Comparison of ENCODE assay signal across 8 mouse cellular contexts in genomic region chr14:54432078-54432836, GRCm38 (mm10). TPM values are rescaled to one million over a fixed set of nuclear protein-coding genes. Genes with fewer than 3 reads are reported as not detected.
DNase-seq lines count a peak whose midpoint lies in the region; ATAC-seq and TF ChIP-seq lines count a peak whose summit lies in the region.

No protein-coding gene starts in this region.

- H3K9me3 ChIP-seq in G1E (replicated peaks): no peaks in the 10 kb centered on the region
- H3K9me3 ChIP-seq in hindbrain, embryonic 15.5 days: no peaks in the 10 kb centered on the region
- H3K9me3 ChIP-seq in liver, postnatal 0 days (ENCODE audit: low read length): no peaks in the 10 kb centered on the region

- no peak for TF ChIP-seq CTCF in gastrocnemius, adult 2 months (IDR thresholded peaks at IDR 0.05)
- no peak for TF ChIP-seq CTCF in G1E (IDR thresholded peaks at IDR 0.05; ENCODE audit: low read depth, low read length)
- TF ChIP-seq CTCF in liver, postnatal 0 days (IDR thresholded peaks at IDR 0.05; ENCODE audit: low read depth): peak; percentile 31; the same call in 1 of the 2 replicates
- no peak for TF ChIP-seq CTCF in olfactory bulb, adult 2 months (IDR thresholded peaks at IDR 0.05; ENCODE audit: insufficient read depth, low read depth, low read length)

- peak overlapping the region; percentile 80 for H3K4me2 ChIP-seq in hindbrain, embryonic 15.5 days
- H3K4me2 ChIP-seq in liver, postnatal 0 days (ENCODE audit: low read depth, low read length): peak overlapping the region; percentile 90

- WGBS in hindbrain, embryonic 15.5 days: 3% methylated on average over 54 of the region's 54 CpGs
- 5% methylated on average over 54 of the region's 54 CpGs for WGBS in liver, postnatal 0 days (ENCODE audit: insufficient replicate concordance)
- WGBS in olfactory bulb, adult 2 months: 7% methylated on average over 54 of the region's 54 CpGs

- intact Hi-C loops in gastrocnemius, adult 2 months (cut with DNase I): no loop called here

- H3K36me3 ChIP-seq in G1E (replicated peaks): peaks cover 76% of the 10 kb centered on the region
- H3K36me3 ChIP-seq in hindbrain, embryonic 15.5 days: peaks cover 14% of the 10 kb centered on the region
- H3K36me3 ChIP-seq in liver, postnatal 0 days (replicated peaks; ENCODE audit: insufficient read depth, low read length): peaks cover 18% of the 10 kb centered on the region

- no peak for TF ChIP-seq EP300 in liver, postnatal 0 days (IDR thresholded peaks at IDR 0.05; ENCODE audit: low read depth)

- DNase-seq in gastrocnemius, adult 2 months: peak; percentile 60
- no peak for DNase-seq in gastrocnemius, adult 18-20 months (ENCODE audit: low spot score)
- DNase-seq in G1E (ENCODE audit: low spot score): peak; percentile 58
- DNase-seq in liver, postnatal 0 days: peak; percentile 61

- no peak for ATAC-seq in G1E (ENCODE audit: extremely low read depth, insufficient number of reproducible peaks, low FRiP score, poor library complexity, severe bottlenecking)
- ATAC-seq in erythroblast, adult 5-6 weeks (replicated peaks; ENCODE audit: low FRiP score, poor library complexity, severe bottlenecking): peak; percentile 48
- ATAC-seq in hindbrain, embryonic 15.5 days (ENCODE audit: low FRiP score, low read depth): peak; percentile 4; the same call in 1 of the 2 replicates
- peak; percentile 31 for ATAC-seq in liver, postnatal 0 days
- ATAC-seq in frontal cortex, adult (ENCODE audit: low TSS enrichment): no peak

- H3K27me3 ChIP-seq in G1E (ENCODE audit: insufficient read depth, low read length): no peaks in the 10 kb centered on the region
- H3K27me3 ChIP-seq in hindbrain, embryonic 15.5 days: peaks cover 18% of the 10 kb centered on the region
- H3K27me3 ChIP-seq in liver, postnatal 0 days (ENCODE audit: insufficient read depth, low read length): peaks cover 6% of the 10 kb centered on the region; the same call in 1 of the 2 replicates

- H3K4me1 ChIP-seq in G1E (ENCODE audit: insufficient read depth, low read depth, low read length): peaks cover 79% of the 10 kb centered on the region
- H3K4me1 ChIP-seq in hindbrain, embryonic 15.5 days (replicated peaks): peaks cover 52% of the 10 kb centered on the region
- H3K4me1 ChIP-seq in liver, postnatal 0 days (ENCODE audit: insufficient read depth): peaks cover 49% of the 10 kb centered on the region
- peaks cover 18% of the 10 kb centered on the region for H3K4me1 ChIP-seq in olfactory bulb, adult 2 months (ENCODE audit: control insufficient read depth, insufficient read depth, low read length)

- H3K4me3 ChIP-seq in gastrocnemius, adult 2 months: peak overlapping the region; percentile 88
- H3K4me3 ChIP-seq in G1E (ENCODE audit: low read depth, low read length): peak overlapping the region; percentile 83
- H3K4me3 ChIP-seq in hindbrain, embryonic 15.5 days: peak overlapping the region; percentile 52
- peak overlapping the region; percentile 76 for H3K4me3 ChIP-seq in liver, postnatal 0 days (ENCODE audit: low read depth, low read length)
- H3K4me3 ChIP-seq in olfactory bulb, adult 2 months (ENCODE audit: insufficient read depth, low read depth, low read length): peak overlapping the region; percentile 46

- H3K27ac ChIP-seq in gastrocnemius, adult 2 months: peak overlapping the region; percentile 89
- peak overlapping the region; percentile 88 for H3K27ac ChIP-seq in hindbrain, embryonic 15.5 days (replicated peaks)
- H3K27ac ChIP-seq in liver, postnatal 0 days (ENCODE audit: low read depth): peak overlapping the region; percentile 92
- peak overlapping the region; percentile 26; the same call in 1 of the 2 replicates for H3K27ac ChIP-seq in olfactory bulb, adult 2 months (ENCODE audit: insufficient read depth, low read depth, low read length)

- peak overlapping the region; percentile 66 for H3K9ac ChIP-seq in hindbrain, embryonic 15.5 days
- H3K9ac ChIP-seq in liver, postnatal 0 days (replicated peaks): peak overlapping the region; percentile 93

- no peak for TF ChIP-seq POLR2A in olfactory bulb, adult 2 months (IDR thresholded peaks at IDR 0.05; ENCODE audit: insufficient read depth, low read depth, low read length)

RNA-seq across cellular contexts. Expression of gene Mmp14, which starts 0.8 kb away (rescaled TPM):
- total RNA-seq in gastrocnemius, adult 2 months (2021): 10 to 100 TPM in 1 of 2 experiments, 1 to 10 TPM in 1; 8.5 to 14.0 TPM
- total RNA-seq in gastrocnemius, adult 18-20 months (2021): 10 to 100 TPM in 1 of 2 experiments, 1 to 10 TPM in 1; 7.3 to 10.6 TPM
- total RNA-seq in G1E (2014; fragmentation: Nextera tagmentation) (60.4 and 66.0 TPM in 2 replicates), G1E (2017) (28.6 and 33.8 TPM in 2 replicates)
- polyA plus RNA-seq in G1E (2012): 108 and 147 TPM in 2 replicates
- 0.84 and 3.5 TPM in 2 replicates for total RNA-seq in erythroblast, adult 5-6 weeks (2015; ENCODE audit: low replicate concordance)
- total RNA-seq in erythroblast, adult 5-6 weeks (2017; ENCODE audit: low replicate concordance): 1.7 and 2.0 TPM in 2 replicates
- polyA plus RNA-seq in hindbrain, embryonic 15.5 days (2015; fragmentation: Nextera tagmentation; extraction: Ambion mirVana): 51.1 and 53.4 TPM in 2 replicates
- 38.1 and 39.8 TPM in 2 replicates for polyA plus RNA-seq in liver, postnatal 0 days (2015; fragmentation: Nextera tagmentation; extraction: Ambion mirVana)
- not detected in 2 replicates for polyA plus RNA-seq in olfactory bulb, adult 2 months (2012; ENCODE audit: insufficient read depth, insufficient read length, low replicate concordance, missing spikeins)

RNA-seq across cellular contexts. Expression of gene Mrpl52, which starts 5.5 kb away (rescaled TPM):
- total RNA-seq in gastrocnemius, adult 2 months (2021): 100 to 1,000 TPM; 102 to 111 TPM
- total RNA-seq in gastrocnemius, adult 18-20 months (2021): 100 to 1,000 TPM in 1 of 2 experiments, 10 to 100 TPM in 1; 100.0 to 110 TPM
- total RNA-seq in G1E (2014; fragmentation: Nextera tagmentation) (318 and 469 TPM in 2 replicates), G1E (2017) (238 and 282 TPM in 2 replicates)
- polyA plus RNA-seq in G1E (2012): 1,643 and 2,190 TPM in 2 replicates
- 36.8 and 40.3 TPM in 2 replicates for total RNA-seq in erythroblast, adult 5-6 weeks (2015; ENCODE audit: low replicate concordance)
- total RNA-seq in erythroblast, adult 5-6 weeks (2017; ENCODE audit: low replicate concordance): 18.0 and 27.6 TPM in 2 replicates
- polyA plus RNA-seq in hindbrain, embryonic 15.5 days (2015; fragmentation: Nextera tagmentation; extraction: Ambion mirVana): 241 and 251 TPM in 2 replicates
- 261 and 284 TPM in 2 replicates for polyA plus RNA-seq in liver, postnatal 0 days (2015; fragmentation: Nextera tagmentation; extraction: Ambion mirVana)
- polyA plus RNA-seq in olfactory bulb, adult 2 months (2012; ENCODE audit: insufficient read depth, insufficient read length, low replicate concordance, missing spikeins): not detected in 2 replicates

RNA-seq across cellular contexts. Expression of gene Slc7a7, which starts 14.7 kb away (rescaled TPM):
- 1 to 10 TPM in 1 of 2 experiments, under 1 TPM in 1; 0.56 to 2.0 TPM for total RNA-seq in gastrocnemius, adult 2 months (2021)
- under 1 TPM; 0.52 to 0.73 TPM for total RNA-seq in gastrocnemius, adult 18-20 months (2021)
- total RNA-seq in G1E (2014; fragmentation: Nextera tagmentation) (4.6 and 6.2 TPM in 2 replicates), G1E (2017) (0.55 and 0.76 TPM in 2 replicates)
- 0.88 and 1.1 TPM in 2 replicates for polyA plus RNA-seq in G1E (2012)
- 2.7 and 7.5 TPM in 2 replicates for total RNA-seq in erythroblast, adult 5-6 weeks (2015; ENCODE audit: low replicate concordance)
- total RNA-seq in erythroblast, adult 5-6 weeks (2017; ENCODE audit: low replicate concordance): 5.6 and 6.0 TPM in 2 replicates
- 4.5 and 5.9 TPM in 2 replicates for polyA plus RNA-seq in hindbrain, embryonic 15.5 days (2015; fragmentation: Nextera tagmentation; extraction: Ambion mirVana)
- polyA plus RNA-seq in liver, postnatal 0 days (2015; fragmentation: Nextera tagmentation; extraction: Ambion mirVana): 5.0 and 5.1 TPM in 2 replicates
- polyA plus RNA-seq in olfactory bulb, adult 2 months (2012; ENCODE audit: insufficient read depth, insufficient read length, low replicate concordance, missing spikeins): not detected in 2 replicates

RNA-seq across cellular contexts. Expression of gene Lrp10, which starts 31.7 kb away (rescaled TPM):
- total RNA-seq in gastrocnemius, adult 2 months (2021): 10 to 100 TPM; 27.9 to 36.5 TPM
- total RNA-seq in gastrocnemius, adult 18-20 months (2021): 10 to 100 TPM; 28.5 to 31.2 TPM
- total RNA-seq in G1E (2014; fragmentation: Nextera tagmentation): 36.3 and 44.4 TPM in 2 replicates
- 25.5 and 39.7 TPM in 2 replicates for total RNA-seq in G1E (2017)
- 226 and 280 TPM in 2 replicates for polyA plus RNA-seq in G1E (2012)
- 6.7 and 10.9 TPM in 2 replicates for total RNA-seq in erythroblast, adult 5-6 weeks (2015; ENCODE audit: low replicate concordance)
- total RNA-seq in erythroblast, adult 5-6 weeks (2017; ENCODE audit: low replicate concordance): 12.2 and 13.9 TPM in 2 replicates
- polyA plus RNA-seq in hindbrain, embryonic 15.5 days (2015; fragmentation: Nextera tagmentation; extraction: Ambion mirVana): 30.3 and 34.3 TPM in 2 replicates
- polyA plus RNA-seq in liver, postnatal 0 days (2015; fragmentation: Nextera tagmentation; extraction: Ambion mirVana): 20.9 and 25.3 TPM in 2 replicates
- polyA plus RNA-seq in olfactory bulb, adult 2 months (2012; ENCODE audit: insufficient read depth, insufficient read length, low replicate concordance, missing spikeins): not detected in 2 replicates

RNA-seq across cellular contexts. Expression of gene Rem2, which starts 43.6 kb away (rescaled TPM):
- not detected for total RNA-seq in gastrocnemius, adult 2 months (2021)
- total RNA-seq in gastrocnemius, adult 18-20 months (2021): not detected
- total RNA-seq in G1E (2014; fragmentation: Nextera tagmentation) (not detected in 2 replicates), G1E (2017) (not detected in 2 replicates)
- 0.06 and 0.08 TPM in 2 replicates for polyA plus RNA-seq in G1E (2012)
- not detected in 2 replicates for total RNA-seq in erythroblast, adult 5-6 weeks (2015; ENCODE audit: low replicate concordance)
- total RNA-seq in erythroblast, adult 5-6 weeks (2017; ENCODE audit: low replicate concordance): not detected in 2 replicates
- polyA plus RNA-seq in hindbrain, embryonic 15.5 days (2015; fragmentation: Nextera tagmentation; extraction: Ambion mirVana): 39.7 and 42.2 TPM in 2 replicates
- polyA plus RNA-seq in liver, postnatal 0 days (2015; fragmentation: Nextera tagmentation; extraction: Ambion mirVana): 0.66 and 0.87 TPM in 2 replicates
- polyA plus RNA-seq in olfactory bulb, adult 2 months (2012; ENCODE audit: insufficient read depth, insufficient read length, low replicate concordance, missing spikeins): not detected in 2 replicates

Comparison
In these comparisons a context has a peak if more than half of its experiments do, and no peak if none do; other contexts are left out.
1. H3K27ac ChIP-seq: peak in every context shown above with its lines; median percentile 92 in liver, postnatal 0 days; 89 in gastrocnemius, adult 2 months; 88 in hindbrain, embryonic 15.5 days; 26 in olfactory bulb, adult 2 months.
2. ATAC-seq: peak in erythroblast, adult 5-6 weeks (single experiment), hindbrain, embryonic 15.5 days (single experiment) and liver, postnatal 0 days (single experiment); none in G1E (single experiment) and frontal cortex, adult (single experiment).
3. Peak in every context shown above with its lines, with median percentiles within 50 percentile points of each other: H3K4me3 ChIP-seq.